Mouse (Mus musculus) lung, postnatal 0 days (tissue): Measurements from ENCODE around the gene Cdk6.

Experiments
- CTCF ChIP-seq: IDR thresholded peaks from 2 replicates; pipeline ENCODE4 v1.5.1; 2016; ENCODE audit warnings: antibody characterized with exemption, mild to moderate bottlenecking
- EP300 ChIP-seq: IDR thresholded peaks from 2 replicates; pipeline ENCODE4 v1.6.1; 2016; ENCODE audit warnings: antibody characterized with exemption, mild to moderate bottlenecking, control low read depth

DNA sequence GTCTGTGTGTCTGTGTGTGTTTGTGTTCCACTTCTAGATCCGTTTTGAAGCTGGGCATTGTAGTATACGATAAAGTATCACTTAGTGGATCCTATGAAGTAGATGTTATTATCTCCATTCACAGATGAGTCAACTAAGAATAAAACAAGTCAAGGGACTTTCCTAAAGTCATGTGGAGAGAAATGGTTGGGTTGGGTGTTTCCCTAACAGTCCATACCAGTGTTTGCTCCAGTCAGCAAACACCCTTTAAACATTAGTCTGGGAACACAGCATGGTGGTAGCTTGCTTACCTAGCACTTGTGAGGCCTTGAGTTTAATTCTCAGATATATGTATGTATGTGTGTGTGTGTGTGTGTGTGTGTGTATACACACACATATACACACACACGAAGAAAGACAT is 168.2 kb downstream of the Cdk6 start:
- TF ChIP-seq CTCF (no peak), EP300 (no peak)
